Mouse (Mus musculus) bone marrow, adult 2 months (tissue): ENCODE measurements at regions not wholly inside any gene's neighbourhood (a gene's known extent, or its start where the extent isn't known, plus 50 kb on each side); places are given as distances from the start of the nearest gene placed in this dataset.

Source experiments
- CTCF ChIP-seq: fragments of 200-500 bp; IDR thresholded peaks from 2 replicates; pipeline ENCODE4 v1.5.1; 2011; ENCODE audit warnings: low read length, control low read depth; ENCODE audit not compliant: control insufficient read depth, insufficient read depth
- POLR2A ChIP-seq: fragments of 200-500 bp; IDR thresholded peaks from 2 replicates; pipeline ENCODE4 v1.6.1; 2011; ENCODE audit warnings: low read depth, mild to moderate bottlenecking, control low read depth, low read length, borderline replicate concordance; ENCODE audit not compliant: control insufficient read depth

DNA sequence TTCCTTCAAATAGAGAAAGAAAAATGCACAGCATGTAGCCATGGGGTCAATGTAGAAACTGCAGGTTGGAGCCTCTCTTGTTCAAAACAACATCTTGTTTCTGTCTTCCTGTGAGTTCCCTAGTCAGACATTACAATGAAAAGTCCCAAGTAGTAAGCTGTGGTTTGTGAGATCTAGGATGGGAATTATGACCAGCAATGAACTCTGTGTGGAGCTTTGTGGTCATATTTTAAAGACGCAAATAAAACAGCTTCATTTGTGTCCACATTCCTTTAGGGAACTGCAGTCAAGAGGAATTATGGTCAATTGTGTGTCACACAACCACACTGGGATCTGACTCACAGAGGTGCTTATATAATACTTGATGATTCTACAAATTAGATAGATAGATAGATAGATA is 90.2 kb upstream of the Nxt1 start:
- TF ChIP-seq CTCF (no peak), POLR2A (no peak)
